Mouse (Mus musculus): Measurements from ENCODE around the gene Pik3ap1.

The Pik3ap1 gene

GRCm38 (mm10) chr19:41369557-41370460, 15.1 kb downstream of the Pik3ap1 start:
- DNase-seq (ENCODE audit: low read depth in 1 of 2, low spot score in 2 of 2) = no peak

- DNase-seq (ENCODE audit: low read depth in 1 of 2, low spot score in 2 of 2) = no peak
These were observed 17.9 kb downstream of the Pik3ap1 start for GRCm38 (mm10) chr19:41366854-41367517.

- no peak for DNase-seq (ENCODE audit: low read depth in 1 of 2, low spot score in 2 of 2)
These were observed 18.6 kb downstream of the Pik3ap1 start for GRCm38 (mm10) chr19:41366192-41366853.

- DNase-seq (ENCODE audit: low read depth in 1 of 2, low spot score in 2 of 2) = no peak
These were observed 19.3 kb downstream of the Pik3ap1 start for GRCm38 (mm10) chr19:41365570-41365969.

DNA sequence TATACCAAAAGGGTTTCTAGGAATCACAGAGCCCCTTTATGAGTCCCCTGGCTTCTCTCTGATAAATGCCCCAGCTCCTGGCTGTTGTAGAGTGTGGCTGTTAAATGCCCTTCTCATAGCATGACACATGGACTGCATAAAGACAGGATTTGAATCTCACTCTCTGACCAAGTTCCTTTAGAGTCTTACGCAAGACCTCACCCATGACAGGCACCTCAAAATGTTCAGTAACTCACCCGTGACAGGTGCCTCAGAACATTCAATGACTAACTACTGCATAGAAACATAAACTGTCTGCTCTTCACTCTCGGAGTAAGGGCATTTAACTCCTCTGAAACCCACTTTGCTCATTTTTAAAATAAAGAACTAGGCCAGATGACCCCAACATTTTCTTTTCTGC, 20.4 kb downstream of the Pik3ap1 start:
- no peak for DNase-seq (ENCODE audit: low read depth in 1 of 2, low spot score in 2 of 2)

DNA sequence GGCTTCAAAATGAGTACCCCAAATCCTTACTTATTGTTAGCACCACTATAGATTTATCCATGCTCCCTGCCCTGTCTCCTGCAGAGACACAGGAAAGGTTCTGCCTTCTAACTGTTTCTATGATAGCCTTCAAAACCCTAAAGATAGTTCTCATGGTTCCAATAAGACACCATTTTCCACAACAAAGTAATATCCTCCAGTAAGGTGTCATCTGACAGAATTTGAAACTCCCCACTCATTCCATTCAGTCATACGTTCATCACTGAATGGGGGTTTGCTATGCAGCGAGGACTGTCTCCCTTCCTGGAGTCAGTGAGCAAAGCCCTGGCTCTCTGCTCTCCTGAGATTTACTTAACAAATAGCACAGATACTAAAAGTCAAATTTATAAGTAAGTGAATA, 21.9 kb downstream of the Pik3ap1 start:
- DNase-seq (ENCODE audit: low read depth in 1 of 2, low spot score in 2 of 2) = no peak

GRCm38 (mm10) chr19:41360459-41360858, 24.4 kb downstream of the Pik3ap1 start:
- DNase-seq (ENCODE audit: low read depth in 1 of 2, low spot score in 2 of 2) = no peak

DNA sequence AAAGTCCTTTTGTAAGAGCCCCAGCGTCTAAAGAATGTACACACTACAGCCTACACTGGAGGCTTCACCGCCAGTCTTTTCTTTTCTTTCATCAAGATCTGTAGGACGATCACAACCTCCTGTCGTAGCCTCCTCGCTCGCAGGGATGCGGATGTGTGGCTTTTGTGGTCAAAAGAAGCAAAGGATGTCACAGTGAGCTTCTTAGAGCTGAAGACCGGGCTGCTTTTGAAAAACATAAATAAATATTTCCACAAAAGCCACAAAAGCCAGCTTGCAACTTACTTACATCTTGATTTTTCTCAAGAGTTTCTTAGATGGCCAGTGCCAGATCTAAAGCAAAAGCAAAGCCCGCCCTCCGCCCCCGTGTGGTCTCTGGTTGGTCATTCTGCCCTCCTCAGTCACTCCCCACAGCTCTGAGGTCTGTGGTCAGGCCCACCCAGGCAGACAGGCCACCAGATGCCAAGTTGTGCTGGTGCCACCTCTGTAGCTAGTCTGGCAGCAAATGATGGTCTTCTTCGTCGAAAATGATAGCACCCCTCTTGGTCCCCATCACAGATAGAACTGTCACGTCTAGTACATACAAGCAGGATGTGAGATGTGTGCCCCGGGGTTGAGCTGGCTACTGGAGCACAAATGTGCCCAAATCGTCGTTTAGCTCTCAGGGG, 30.5 kb downstream of the Pik3ap1 start:
- no peak for DNase-seq (ENCODE audit: low read depth in 1 of 2, low spot score in 2 of 2)

GRCm38 (mm10) chr19:41349624-41350023, 35.3 kb downstream of the Pik3ap1 start:
- DNase-seq (ENCODE audit: low read depth in 1 of 2, low spot score in 2 of 2) = no peak

- DNase-seq (ENCODE audit: low read depth in 1 of 2, low spot score in 2 of 2) = no peak
These were observed 36.7 kb downstream of the Pik3ap1 start for GRCm38 (mm10) chr19:41348161-41348560.

GRCm38 (mm10) chr19:41347326-41347725, 37.6 kb downstream of the Pik3ap1 start:
- no peak for DNase-seq (ENCODE audit: low read depth in 1 of 2, low spot score in 2 of 2)

DNA sequence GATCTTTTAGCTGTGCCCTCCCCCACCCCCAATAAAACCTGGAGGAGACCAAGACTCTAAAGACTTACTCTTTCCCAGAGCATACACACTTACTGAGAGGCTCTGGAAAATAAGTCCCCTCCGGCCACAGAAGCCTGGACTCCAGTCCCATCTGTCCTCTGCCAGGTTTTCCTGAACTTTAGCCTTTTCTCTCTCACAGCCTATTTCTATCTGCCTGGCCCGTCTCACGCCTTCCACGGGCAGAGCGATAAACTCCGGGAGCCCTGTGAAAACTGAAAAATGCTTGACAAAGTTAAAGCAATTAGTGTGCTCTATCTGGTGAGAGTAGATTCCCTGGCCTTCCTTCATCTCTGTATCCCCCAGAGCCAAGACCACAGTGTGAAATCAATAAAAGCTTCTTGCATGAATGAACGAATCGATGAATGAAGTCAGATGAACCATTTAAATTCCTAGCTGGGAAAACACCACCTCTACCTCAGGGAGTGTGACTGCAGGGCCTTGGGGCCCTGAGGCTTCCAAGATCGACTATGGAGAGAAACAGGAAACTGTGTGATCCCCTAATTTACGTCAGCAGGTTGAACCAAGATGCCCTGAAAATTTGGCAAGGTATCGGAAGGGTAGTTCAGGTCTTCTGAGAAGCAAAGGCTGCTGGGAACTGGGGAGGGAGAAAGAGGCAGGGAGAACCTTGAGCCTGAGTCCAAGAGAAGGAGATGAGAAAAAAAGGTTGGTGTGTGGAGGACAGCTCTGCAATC, 38.6 kb downstream of the Pik3ap1 start:
- DNase-seq (ENCODE audit: low read depth in 1 of 2, low spot score in 2 of 2) = no peak

GRCm38 (mm10) chr19:41345028-41345741, 39.7 kb downstream of the Pik3ap1 start:
- peak in 1 of 2 experiments; percentile 68 for DNase-seq (ENCODE audit: low read depth in 1 of 2, low spot score in 2 of 2)

- DNase-seq (ENCODE audit: low read depth in 1 of 2, low spot score in 2 of 2) = peak in 1 of 2 experiments; percentile 57
These were observed 40.3 kb downstream of the Pik3ap1 start for GRCm38 (mm10) chr19:41344666-41345027.

- no peak for DNase-seq (ENCODE audit: low read depth in 1 of 2, low spot score in 2 of 2)
These were observed 42.3 kb downstream of the Pik3ap1 start for GRCm38 (mm10) chr19:41342592-41343090.

GRCm38 (mm10) chr19:41341677-41342076, 43.2 kb downstream of the Pik3ap1 start:
- DNase-seq (ENCODE audit: low read depth in 1 of 2, low spot score in 2 of 2) = peak in 1 of 2 experiments; percentile 28

DNA sequence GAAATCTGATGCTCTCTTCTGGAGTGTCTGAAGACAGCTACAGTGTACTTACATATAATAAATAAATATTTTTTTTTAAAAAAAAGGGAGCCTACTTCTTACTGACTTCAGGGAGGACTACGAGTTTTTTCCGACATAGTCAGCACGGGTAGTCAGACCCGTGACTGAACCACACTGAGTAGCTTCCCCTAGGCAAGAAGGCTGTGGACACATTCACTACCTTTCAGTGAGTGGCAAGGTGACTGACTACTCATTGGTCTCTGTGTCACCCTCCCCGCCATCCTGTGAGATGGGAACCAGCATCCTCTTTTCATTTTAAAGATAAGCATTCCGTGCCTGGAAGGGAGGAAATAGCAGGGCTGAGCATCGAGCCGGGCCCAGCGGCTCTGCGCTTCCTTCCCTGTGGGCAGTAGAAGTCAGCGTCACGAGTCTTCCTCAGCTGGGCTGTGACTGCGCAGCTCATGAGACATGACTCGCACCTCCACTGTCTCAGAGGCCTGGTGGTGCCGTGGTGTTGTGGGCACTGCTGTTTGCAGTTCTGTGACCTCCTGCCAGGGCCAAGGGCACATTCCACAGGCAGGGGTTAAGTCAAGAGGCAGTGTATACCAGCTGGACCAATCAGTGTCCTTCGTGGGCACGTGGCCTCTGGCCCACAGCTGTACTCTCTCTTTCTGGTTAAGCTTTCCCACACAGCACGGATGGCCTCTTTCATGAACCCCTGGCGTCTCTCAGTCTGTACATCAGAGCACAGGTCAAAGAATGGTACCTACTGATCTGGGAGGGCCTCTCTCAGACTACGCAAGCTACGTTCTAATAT, 45.7 kb downstream of the Pik3ap1 start:
- DNase-seq (ENCODE audit: low read depth in 1 of 2, low spot score in 2 of 2) = peak; percentile 63 to 80

DNA sequence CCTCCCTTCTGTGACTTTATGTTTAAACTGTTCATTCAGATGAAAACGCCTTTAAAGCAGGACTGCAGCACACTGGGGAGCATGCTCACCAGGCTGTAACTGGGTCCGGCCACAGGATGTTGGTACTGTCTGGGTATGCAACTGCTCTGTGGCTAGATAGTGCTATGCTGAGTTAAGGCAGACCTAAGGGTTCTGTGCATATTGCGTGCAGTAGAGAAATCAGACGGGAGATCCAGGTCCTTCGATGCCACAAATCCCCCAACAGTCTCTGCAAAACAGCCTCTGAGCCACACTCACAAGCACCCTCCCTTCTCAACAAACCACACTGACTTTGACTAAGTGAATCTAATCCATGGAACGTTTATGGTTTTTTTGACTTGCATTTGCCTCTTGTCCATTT, 46.5 kb downstream of the Pik3ap1 start:
- DNase-seq (ENCODE audit: low read depth in 1 of 2, low spot score in 2 of 2) = no peak

- no peak for DNase-seq (ENCODE audit: low read depth in 1 of 2, low spot score in 2 of 2)
These were observed 49.2 kb downstream of the Pik3ap1 start for GRCm38 (mm10) chr19:41335721-41336120.

All from monocyte, adult 2 months (primary cell).